Mouse (Mus musculus) left cerebral cortex, postnatal 10 days (tissue): Measurements from ENCODE around the gene Vmn1r155. TPM values are rescaled to one million over a fixed set of nuclear protein-coding genes. Genes with fewer than 3 reads are reported as not detected.
"Not testable (repeated sequence)": the region's sequence is repeated elsewhere in the genome, so short reads cannot be mapped to it uniquely, and the experiment has no call there.

Experiments used
- DNase-seq, 2 experiments: peaks; one replicate each; pipeline ENCODE4 v3.0.0; 2021 to 2022; ENCODE audit warnings: low spot score in 2 of 2, mixed read lengths in 1 of 2; ENCODE audit errors: extremely low spot score in 1 of 2
- intact Hi-C: fragments of 180-260 bp; cut with DNase I; formaldehyde crosslinking; loops from one replicate; pipeline ENCODE4 v1.15.1; 2025
- total RNA-seq, 2 experiments: library from RNA; stranded (reverse); gene quantifications; 2 replicates each; pipeline ENCODE4 v1.2.3; 2021

The Vmn1r155 gene
- not detected for total RNA-seq

DNA sequence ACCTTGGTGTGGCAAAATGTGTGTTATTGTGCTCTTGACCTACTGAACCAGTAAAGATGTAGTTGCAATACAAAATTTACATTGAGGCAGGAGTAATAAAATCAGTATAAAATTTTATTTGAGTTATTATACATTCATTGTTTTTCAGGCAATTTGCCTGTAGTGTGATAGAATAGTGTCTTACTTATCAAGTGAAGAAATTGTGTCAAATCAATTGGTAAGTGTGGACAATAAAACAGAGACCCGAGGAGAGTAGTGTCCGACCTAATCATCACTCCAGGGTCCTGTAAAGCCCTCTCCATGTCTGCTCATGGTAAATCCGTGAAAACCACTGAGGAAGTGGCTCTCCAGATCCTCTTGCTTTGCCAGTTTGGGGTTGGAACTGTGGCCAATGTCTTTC is at the start of gene Vmn1r155:
Gene Vmn1r155, plus strand, starts transcription at position 301 of the 400 bp plus-strand sequence.
- DNase-seq, intact Hi-C loops: not testable (repeated sequence)

DNA sequence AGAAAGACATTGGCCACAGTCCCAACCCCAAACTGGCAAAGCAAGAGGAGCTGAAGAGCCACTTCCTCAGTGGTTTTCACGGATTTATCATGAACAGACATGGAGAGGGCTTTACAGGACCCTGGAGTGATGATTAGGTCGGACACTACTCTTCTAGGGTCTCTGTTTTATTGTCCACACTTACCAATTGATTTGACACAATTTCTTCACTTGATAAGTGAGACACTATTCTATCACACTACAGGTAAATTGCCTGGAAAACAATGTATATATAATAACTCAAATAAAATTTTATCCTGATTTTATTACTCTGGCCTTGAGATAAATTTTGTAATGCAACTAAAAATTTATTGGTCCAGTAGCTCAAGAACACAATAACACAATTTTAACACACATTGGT is 34.4 kb downstream of the Vmn1r155 start, which contains the start of gene Gm8693:
Gene Gm8693, minus strand, starts transcription at position 101 of the 400 bp plus-strand sequence.
- intact Hi-C loops, DNase-seq: not testable (repeated sequence)

Other genes starting within 250 kb of the Vmn1r155 start
- gene Vmn1r148, start 244.4 kb upstream of the Vmn1r155 start, total RNA-seq, result not detected
- gene Vmn1r149, start 219.8 kb upstream of the Vmn1r155 start, total RNA-seq, result not detected
- not detected for gene Gm10665, start 193.9 kb upstream of the Vmn1r155 start, total RNA-seq
- gene Vmn1r151, start 158.3 kb upstream of the Vmn1r155 start, total RNA-seq, result not detected
- not detected for gene Vmn1r152, start 135.1 kb upstream of the Vmn1r155 start, total RNA-seq
- gene Gm8677, start 123.1 kb upstream of the Vmn1r155 start, total RNA-seq, result not detected
- gene Gm4201, start 92.7 kb upstream of the Vmn1r155 start, total RNA-seq, result not detected
- not detected for gene Gm4565, start 69.9 kb upstream of the Vmn1r155 start, total RNA-seq
- not detected for gene Gm8693, start 34.3 kb downstream of the Vmn1r155 start, total RNA-seq
- gene Gm4567, start 61.7 kb downstream of the Vmn1r155 start, total RNA-seq, result not detected
- gene Vmn1r157, start 103.7 kb downstream of the Vmn1r155 start, total RNA-seq, result not detected
- gene Vmn1r158, start 132.8 kb downstream of the Vmn1r155 start, total RNA-seq, result not detected
- gene Vmn1r159, start 185.6 kb downstream of the Vmn1r155 start, total RNA-seq, result not detected
- gene Vmn1r160, start 213.2 kb downstream of the Vmn1r155 start, total RNA-seq, result not detected